ENCODE assay signal across 8 mouse cellular contexts in genomic region chr11:69600098-69600497, GRCm38 (mm10). TPM values are rescaled to one million over a fixed set of nuclear protein-coding genes. Genes with fewer than 3 reads are reported as not detected.
A peak's percentile ranks its signal among the peaks of the same experiment; 100 is the strongest.
DNase-seq lines count a peak whose midpoint lies in the region; ATAC-seq and TF ChIP-seq lines count a peak whose summit lies in the region.

No protein-coding gene starts in this region.

- intact Hi-C loops in heart, postnatal 14 days (cut with DNase I) = loop anchor here (2.0 kb wide), 1 partner anchor 13 kb away; no protein-coding TSS in a partner anchor

- peak overlapping the region; percentile 62 for H3K27ac ChIP-seq in lung, embryonic 15.5 days
- no peak overlapping the region; the same call in 1 of the 2 replicates for H3K27ac ChIP-seq in forebrain, embryonic 16.5 days (ENCODE audit: low read length)
- peak overlapping the region; percentile 47; the same call in 1 of the 2 replicates for H3K27ac ChIP-seq in lung, postnatal 0 days (ENCODE audit: low read length)

- no peak for TF ChIP-seq EP300 in lung, postnatal 0 days (IDR thresholded peaks at IDR 0.05)

- H3K4me3 ChIP-seq in lung, embryonic 15.5 days = no peak overlapping the region
- no peak overlapping the region for H3K4me3 ChIP-seq in lung, adult 2 months (replicated peaks; ENCODE audit: extremely low read depth, low read depth, low read length)
- H3K4me3 ChIP-seq in forebrain, embryonic 16.5 days (replicated peaks; ENCODE audit: low read length) = no peak overlapping the region
- H3K4me3 ChIP-seq in lung, postnatal 0 days (ENCODE audit: low read depth, low read length) = no peak overlapping the region

- TF ChIP-seq CTCF in lung, adult 2 months (IDR thresholded peaks at IDR 0.05; ENCODE audit: insufficient read depth, low read length) = no peak
- TF ChIP-seq CTCF in lung, postnatal 0 days (IDR thresholded peaks at IDR 0.05) = no peak

- DNase-seq in lung, adult 2 months = no peak
- peak; percentile 62 to 80 for DNase-seq in heart, postnatal 14 days
- DNase-seq in layer of hippocampus, adult 8-10 months (ENCODE audit: low spot score in 2 of 2) = peak; percentile 73 to 83
- peak; percentile 70 for DNase-seq in lung, postnatal 0 days (ENCODE audit: low spot score)
- DNase-seq in right cerebral cortex, adult 2 months (ENCODE audit: low spot score in 2 of 2) = peak; percentile 72 to 74
- no peak for DNase-seq in thymus, postnatal 36 days

- no peaks in the 10 kb centered on the region for H3K36me3 ChIP-seq in lung, embryonic 15.5 days
- peaks cover 3% of the 10 kb centered on the region; the same call in 1 of the 2 replicates for H3K36me3 ChIP-seq in forebrain, embryonic 16.5 days (ENCODE audit: control insufficient read depth, insufficient read depth)
- H3K36me3 ChIP-seq in lung, postnatal 0 days (ENCODE audit: insufficient read depth, low read length) = no peaks in the 10 kb centered on the region

- peaks cover 9% of the 10 kb centered on the region; the same call in 1 of the 2 replicates for H3K27me3 ChIP-seq in lung, embryonic 15.5 days
- no peaks in the 10 kb centered on the region for H3K27me3 ChIP-seq in forebrain, embryonic 16.5 days (replicated peaks; ENCODE audit: control insufficient read depth, insufficient read depth, low read length)
- no peaks in the 10 kb centered on the region for H3K27me3 ChIP-seq in lung, postnatal 0 days (replicated peaks; ENCODE audit: insufficient read depth, low read length)

- WGBS in lung, embryonic 15.5 days = 7% methylated on average over 6 of the region's 6 CpGs
- WGBS in lung, adult 2 months = 23% methylated on average over 6 of the region's 6 CpGs
- WGBS in forebrain, embryonic 16.5 days = 8% methylated on average over 6 of the region's 6 CpGs
- 12% methylated on average over 6 of the region's 6 CpGs for WGBS in lung, postnatal 0 days

- H3K4me1 ChIP-seq in lung, embryonic 15.5 days = peaks cover 40% of the 10 kb centered on the region
- no peaks in the 10 kb centered on the region for H3K4me1 ChIP-seq in lung, adult 2 months (ENCODE audit: control insufficient read depth, insufficient read depth, low read length)
- H3K4me1 ChIP-seq in forebrain, embryonic 16.5 days (replicated peaks; ENCODE audit: control insufficient read depth, insufficient read depth, low read length) = peaks cover 23% of the 10 kb centered on the region
- peaks cover 13% of the 10 kb centered on the region; the same call in 1 of the 2 replicates for H3K4me1 ChIP-seq in lung, postnatal 0 days (ENCODE audit: insufficient read depth, low read depth, low read length)

- no peaks in the 10 kb centered on the region for H3K9me3 ChIP-seq in lung, embryonic 15.5 days
- H3K9me3 ChIP-seq in forebrain, embryonic 16.5 days (ENCODE audit: control insufficient read depth, low read length) = no peaks in the 10 kb centered on the region
- no peaks in the 10 kb centered on the region for H3K9me3 ChIP-seq in lung, postnatal 0 days (ENCODE audit: low read length)

- H3K9ac ChIP-seq in lung, embryonic 15.5 days = no peak overlapping the region
- no peak overlapping the region for H3K9ac ChIP-seq in forebrain, embryonic 16.5 days (replicated peaks; ENCODE audit: low read depth, low read length)
- H3K9ac ChIP-seq in lung, postnatal 0 days (replicated peaks; ENCODE audit: low read depth) = no peak overlapping the region

- H3K4me2 ChIP-seq in lung, embryonic 15.5 days = peak overlapping the region; percentile 34
- no peak overlapping the region for H3K4me2 ChIP-seq in forebrain, embryonic 16.5 days (ENCODE audit: low read length)
- H3K4me2 ChIP-seq in lung, postnatal 0 days (replicated peaks; ENCODE audit: low read depth, low read length) = peak overlapping the region; percentile 11; the same call in 1 of the 2 replicates

- TF ChIP-seq POLR2A in lung, adult 2 months (IDR thresholded peaks at IDR 0.05; ENCODE audit: borderline replicate concordance, extremely low read depth, low read depth, low read length) = no peak

- peak; percentile 72 for ATAC-seq in lung, embryonic 15.5 days (ENCODE audit: borderline replicate concordance, extremely low read depth, low FRiP score, low TSS enrichment)
- ATAC-seq in forebrain, embryonic 16.5 days = 0 out of 2 replicates have a peak, but pooled peaks have one; percentile 38
- peak; percentile 64 for ATAC-seq in lung, postnatal 0 days

RNA-seq across cellular contexts. Expression of gene Atp1b2, which starts 5.6 kb away (rescaled TPM):
- polyA plus RNA-seq in lung, embryonic 15.5 days (2015; fragmentation: Nextera tagmentation; extraction: Ambion mirVana) = 8.4 and 10.1 TPM in 2 replicates
- 8.4 and 15.9 TPM in 2 replicates for polyA plus RNA-seq in lung, adult 2 months (2012; rRNA removed)
- 30.2 and 33.8 TPM in 2 replicates for polyA plus RNA-seq in forebrain, embryonic 16.5 days (2015; fragmentation: Nextera tagmentation; extraction: Ambion mirVana)
- 10 to 100 TPM; 31.8 to 31.9 TPM for total RNA-seq in heart, postnatal 14 days (2021)
- total RNA-seq in layer of hippocampus, adult 8-10 months (2022) = 100 to 1,000 TPM; 386 to 493 (median 443) TPM
- polyA plus RNA-seq in lung, postnatal 0 days (2015; fragmentation: Nextera tagmentation; extraction: Ambion mirVana) = 7.5 and 8.1 TPM in 2 replicates

RNA-seq across cellular contexts. Expression of gene Shbg, which starts 17.6 kb away (rescaled TPM):
- not detected in 2 replicates for polyA plus RNA-seq in lung, embryonic 15.5 days (2015; fragmentation: Nextera tagmentation; extraction: Ambion mirVana)
- polyA plus RNA-seq in lung, adult 2 months (2012; rRNA removed) = not detected in 2 replicates
- polyA plus RNA-seq in forebrain, embryonic 16.5 days (2015; fragmentation: Nextera tagmentation; extraction: Ambion mirVana) = not detected in 2 replicates
- not detected for total RNA-seq in heart, postnatal 14 days (2021)
- total RNA-seq in layer of hippocampus, adult 8-10 months (2022) = under 1 TPM in 2 of 4 experiments, not detected in 2; 0.59 to 0.92 TPM
- not detected in 2 replicates for polyA plus RNA-seq in lung, postnatal 0 days (2015; fragmentation: Nextera tagmentation; extraction: Ambion mirVana)

RNA-seq across cellular contexts. Expression of gene Trp53, which starts 19.9 kb away (rescaled TPM):
- polyA plus RNA-seq in lung, embryonic 15.5 days (2015; fragmentation: Nextera tagmentation; extraction: Ambion mirVana) = 168 and 170 TPM in 2 replicates
- 66.8 and 75.0 TPM in 2 replicates for polyA plus RNA-seq in lung, adult 2 months (2012; rRNA removed)
- polyA plus RNA-seq in forebrain, embryonic 16.5 days (2015; fragmentation: Nextera tagmentation; extraction: Ambion mirVana) = 103 and 109 TPM in 2 replicates
- 10 to 100 TPM; 22.1 to 27.3 TPM for total RNA-seq in heart, postnatal 14 days (2021)
- total RNA-seq in layer of hippocampus, adult 8-10 months (2022) = 10 to 100 TPM; 27.7 to 36.7 (median 33.7) TPM
- 39.8 and 50.6 TPM in 2 replicates for polyA plus RNA-seq in lung, postnatal 0 days (2015; fragmentation: Nextera tagmentation; extraction: Ambion mirVana)

RNA-seq across cellular contexts. Expression of gene Wrap53, which starts 20.0 kb away (rescaled TPM):
- polyA plus RNA-seq in lung, embryonic 15.5 days (2015; fragmentation: Nextera tagmentation; extraction: Ambion mirVana) = 28.3 and 28.4 TPM in 2 replicates
- 11.9 and 15.0 TPM in 2 replicates for polyA plus RNA-seq in lung, adult 2 months (2012; rRNA removed)
- polyA plus RNA-seq in forebrain, embryonic 16.5 days (2015; fragmentation: Nextera tagmentation; extraction: Ambion mirVana) = 27.3 and 28.6 TPM in 2 replicates
- total RNA-seq in heart, postnatal 14 days (2021) = 1 to 10 TPM; 4.3 to 6.5 TPM
- total RNA-seq in layer of hippocampus, adult 8-10 months (2022) = 10 to 100 TPM; 12.2 to 17.8 (median 12.3) TPM
- 13.8 and 14.3 TPM in 2 replicates for polyA plus RNA-seq in lung, postnatal 0 days (2015; fragmentation: Nextera tagmentation; extraction: Ambion mirVana)

RNA-seq across cellular contexts. Expression of gene Sat2, which starts 21.7 kb away (rescaled TPM):
- 17.8 and 18.6 TPM in 2 replicates for polyA plus RNA-seq in lung, embryonic 15.5 days (2015; fragmentation: Nextera tagmentation; extraction: Ambion mirVana)
- polyA plus RNA-seq in lung, adult 2 months (2012; rRNA removed) = 3.4 and 6.1 TPM in 2 replicates
- polyA plus RNA-seq in forebrain, embryonic 16.5 days (2015; fragmentation: Nextera tagmentation; extraction: Ambion mirVana) = 17.3 and 23.8 TPM in 2 replicates
- 1 to 10 TPM; 1.6 to 2.5 TPM for total RNA-seq in heart, postnatal 14 days (2021)
- 10 to 100 TPM; 13.3 to 19.2 (median 14.8) TPM for total RNA-seq in layer of hippocampus, adult 8-10 months (2022)
- polyA plus RNA-seq in lung, postnatal 0 days (2015; fragmentation: Nextera tagmentation; extraction: Ambion mirVana) = 14.4 and 16.3 TPM in 2 replicates

Comparison
In these comparisons a context has a peak if more than half of its experiments do, and no peak if none do; other contexts are left out.
1. DNase-seq: peak in heart, postnatal 14 days (2 of 2), layer of hippocampus, adult 8-10 months (2 of 2), lung, postnatal 0 days (single experiment) and right cerebral cortex, adult 2 months (2 of 2); none in lung, adult 2 months (single experiment) and thymus, postnatal 36 days (0 of 2).
2. Peak in every context shown above with its lines, with median percentiles within 50 percentile points of each other: ATAC-seq.